9 mouse cellular contexts compared by ENCODE assay signal in the genomic region with DNA sequence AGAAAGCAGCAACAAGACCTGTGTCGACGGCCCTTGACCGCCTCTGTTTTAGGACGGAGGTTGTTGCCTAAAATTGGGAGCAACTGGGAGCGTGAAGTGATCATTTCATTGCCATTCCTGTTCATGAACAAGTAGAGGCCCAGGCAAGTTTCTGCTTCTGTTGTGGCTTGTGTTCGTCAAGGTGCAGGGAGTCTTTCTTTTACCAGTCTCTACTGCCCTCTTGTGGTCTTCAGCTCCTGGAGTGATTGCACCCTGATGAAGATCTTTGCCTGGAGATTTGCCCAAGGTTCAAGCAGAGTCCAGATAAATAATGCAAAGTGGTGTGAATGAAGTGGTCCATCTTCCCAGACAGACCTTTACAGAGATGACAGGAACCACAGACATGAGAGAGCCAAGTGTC.
A peak's percentile ranks its signal among the peaks of the same experiment; 100 is the strongest.
DNase-seq lines count a peak whose midpoint lies in the region; ATAC-seq lines count a peak whose summit lies in the region.
"Had no signal": no experiment of that assay in that cellular context is flagged by ENCODE, and none has a peak within 500 bp of the region (broad histone marks: within the 10 kb centered on the region; RNA-seq: fewer than 3 reads in every experiment).

No protein-coding gene starts in this region.

- H3K9me3 ChIP-seq in hindbrain, embryonic 11.5 days (ENCODE audit: control insufficient read depth, low read length) = no peaks in the 10 kb centered on the region
- H3K9me3 ChIP-seq in hindbrain, embryonic 16.5 days (ENCODE audit: control insufficient read depth, low read length) = no peaks in the 10 kb centered on the region

- no peaks in the 10 kb centered on the region for H3K36me3 ChIP-seq in hindbrain, embryonic 11.5 days (ENCODE audit: control insufficient read depth, insufficient read depth, low read length)
- H3K36me3 ChIP-seq in hindbrain, embryonic 16.5 days (ENCODE audit: control insufficient read depth, insufficient read depth, low read length) = no peaks in the 10 kb centered on the region

- no peak overlapping the region for H3K27ac ChIP-seq in hindbrain, embryonic 11.5 days (ENCODE audit: low read depth, low read length)
- H3K27ac ChIP-seq in hindbrain, embryonic 16.5 days (ENCODE audit: low read depth, low read length) = no peak overlapping the region; the same call in 1 of the 2 replicates
- H3K27ac ChIP-seq: macrophage had no signal

- no peak overlapping the region for H3K4me2 ChIP-seq in hindbrain, embryonic 11.5 days (replicated peaks; ENCODE audit: low read depth, low read length)
- H3K4me2 ChIP-seq in hindbrain, embryonic 16.5 days (ENCODE audit: low read length) = no peak overlapping the region

- no peak overlapping the region for H3K9ac ChIP-seq in hindbrain, embryonic 11.5 days (ENCODE audit: low read depth, low read length)
- H3K9ac ChIP-seq in hindbrain, embryonic 16.5 days (ENCODE audit: low read depth, low read length) = no peak overlapping the region

- 48% methylated on average over 6 of the region's 6 CpGs for WGBS in hindbrain, embryonic 11.5 days
- 50% methylated on average over 6 of the region's 6 CpGs for WGBS in hindbrain, embryonic 16.5 days

- DNase-seq in hindbrain, embryonic 11.5 days (ENCODE audit: low spot score) = peak; percentile 81
- DNase-seq in T-cell, adult 2 months (ENCODE audit: low spot score) = peak; percentile 5
- peak; percentile 81 to 90 for DNase-seq in cerebellum, postnatal 10 days
- DNase-seq in frontal cortex, postnatal 36 days (ENCODE audit: low spot score in 2 of 2) = peak; percentile 49 to 76
- DNase-seq in layer of hippocampus, postnatal 14 days (ENCODE audit: low spot score in 2 of 2) = peak; percentile 42 to 79
- DNase-seq in mesoderm, embryonic 11.5 days (ENCODE audit: low read depth, low spot score) = peak; percentile 77
- peak; percentile 20 to 76 for DNase-seq in thymus, postnatal 10 days (ENCODE audit: low spot score in 2 of 2)

- no peak for ATAC-seq in hindbrain, embryonic 11.5 days (ENCODE audit: low FRiP score)
- no peak for ATAC-seq in hindbrain, embryonic 16.5 days

- H3K4me3 ChIP-seq in hindbrain, embryonic 11.5 days (ENCODE audit: low read depth, low read length) = no peak overlapping the region
- H3K4me3 ChIP-seq in hindbrain, embryonic 16.5 days (ENCODE audit: low read length) = no peak overlapping the region

- no peaks in the 10 kb centered on the region for H3K4me1 ChIP-seq in hindbrain, embryonic 11.5 days (replicated peaks; ENCODE audit: control insufficient read depth, insufficient read depth, low read length)
- H3K4me1 ChIP-seq in hindbrain, embryonic 16.5 days (ENCODE audit: control insufficient read depth, insufficient read depth, low read depth, low read length) = peaks cover 2% of the 10 kb centered on the region

- no peaks in the 10 kb centered on the region for H3K27me3 ChIP-seq in hindbrain, embryonic 11.5 days (ENCODE audit: control insufficient read depth, insufficient read depth, low read length)
- no peaks in the 10 kb centered on the region for H3K27me3 ChIP-seq in hindbrain, embryonic 16.5 days (replicated peaks; ENCODE audit: control insufficient read depth, insufficient read depth, low read length)

Comparison
In these comparisons a context has a peak if more than half of its experiments do, and no peak if none do; other contexts are left out.
1. DNase-seq: peak in every context shown above with its lines; median percentile 86 in cerebellum, postnatal 10 days; 81 in hindbrain, embryonic 11.5 days; 77 in mesoderm, embryonic 11.5 days; 62 in frontal cortex, postnatal 36 days; 60 in layer of hippocampus, postnatal 14 days; 48 in thymus, postnatal 10 days; 5 in T-cell, adult 2 months.